Mouse (Mus musculus) erythroblast, embryonic 14.5 days (primary cell): ENCODE data around the gene Gm12117.

Experiments
- GATA1 ChIP-seq: IDR thresholded peaks from 2 replicates; pipeline ENCODE4 v1.6.1; 2012; ENCODE audit warnings: low read length, inconsistent platforms, mixed read lengths
- TAL1 ChIP-seq: IDR thresholded peaks from 3 replicates; pipeline ENCODE4 v1.6.1; 2012; ENCODE audit warnings: low read length, inconsistent platforms, mixed read lengths

GRCm38 (mm10) chr11:33276637-33277036 is at the start of gene Gm12117:
- no peak for TF ChIP-seq TAL1
- no peak for TF ChIP-seq GATA1
